In genomic region chr4:150282631-150283334, GRCm38 (mm10) we compare ENCODE assay signal across 8 mouse cellular contexts. TPM values are rescaled to one million over a fixed set of nuclear protein-coding genes. Genes with fewer than 3 reads are reported as not detected.
DNase-seq lines count a peak whose midpoint lies in the region; ATAC-seq and TF ChIP-seq lines count a peak whose summit lies in the region.

No protein-coding gene starts in this region.

- H3K4me3 ChIP-seq in kidney, adult 2 months (ENCODE audit: insufficient read depth, low read depth, low read length): peak overlapping the region; percentile 23; the same call in 1 of the 2 replicates
- H3K4me3 ChIP-seq in hindbrain, embryonic 12.5 days: peak overlapping the region; percentile 97
- H3K4me3 ChIP-seq in midbrain, embryonic 12.5 days: peak overlapping the region; percentile 96

- no peak for ATAC-seq in hindbrain, embryonic 12.5 days (ENCODE audit: low FRiP score)
- no peak for ATAC-seq in midbrain, embryonic 12.5 days (ENCODE audit: low FRiP score, low read depth)

- intact Hi-C loops in gastrocnemius, postnatal 14 days (cut with DNase I; ENCODE audit: low total_unique reads): no loop called here

- 12% methylated on average over 5 of the region's 5 CpGs for WGBS in kidney, adult 2 months
- WGBS in hindbrain, embryonic 12.5 days: 11% methylated on average over 5 of the region's 5 CpGs
- WGBS in midbrain, embryonic 12.5 days: 2% methylated on average over 5 of the region's 5 CpGs

- peaks cover 16% of the 10 kb centered on the region for H3K4me1 ChIP-seq in kidney, adult 2 months (ENCODE audit: control insufficient read depth, insufficient read depth, low read length)
- peaks cover 30% of the 10 kb centered on the region for H3K4me1 ChIP-seq in hindbrain, embryonic 12.5 days
- peaks cover 21% of the 10 kb centered on the region for H3K4me1 ChIP-seq in midbrain, embryonic 12.5 days

- H3K27ac ChIP-seq in kidney, adult 2 months (ENCODE audit: insufficient read depth, low read depth, low read length): peak overlapping the region; percentile 93
- H3K27ac ChIP-seq in hindbrain, embryonic 12.5 days: peak overlapping the region; percentile 97
- peak overlapping the region; percentile 90 for H3K27ac ChIP-seq in midbrain, embryonic 12.5 days (replicated peaks)

- no peak for TF ChIP-seq POLR2A in kidney, adult 2 months (IDR thresholded peaks at IDR 0.05; ENCODE audit: low read depth, low read length)

- no peaks in the 10 kb centered on the region for H3K27me3 ChIP-seq in kidney, adult 2 months (replicated peaks; ENCODE audit: control insufficient read depth, insufficient read depth, low read length)
- H3K27me3 ChIP-seq in hindbrain, embryonic 12.5 days: no peaks in the 10 kb centered on the region
- H3K27me3 ChIP-seq in midbrain, embryonic 12.5 days: no peaks in the 10 kb centered on the region

- TF ChIP-seq CTCF in kidney, adult 2 months (conservative IDR thresholded peaks at IDR 0.05; ENCODE audit: insufficient read depth, insufficient read length, low read depth, low read length): no peak

- no peaks in the 10 kb centered on the region for H3K36me3 ChIP-seq in kidney, adult 2 months (ENCODE audit: control insufficient read depth, insufficient read depth, low read length)
- H3K36me3 ChIP-seq in hindbrain, embryonic 12.5 days: no peaks in the 10 kb centered on the region
- H3K36me3 ChIP-seq in midbrain, embryonic 12.5 days: no peaks in the 10 kb centered on the region

- no peaks in the 10 kb centered on the region for H3K9me3 ChIP-seq in hindbrain, embryonic 12.5 days (replicated peaks)
- no peaks in the 10 kb centered on the region for H3K9me3 ChIP-seq in midbrain, embryonic 12.5 days

- H3K9ac ChIP-seq in hindbrain, embryonic 12.5 days: peak overlapping the region; percentile 96
- peak overlapping the region; percentile 97 for H3K9ac ChIP-seq in midbrain, embryonic 12.5 days (replicated peaks)

- peak overlapping the region; percentile 67 for H3K4me2 ChIP-seq in hindbrain, embryonic 12.5 days (replicated peaks)
- peak overlapping the region; percentile 68 for H3K4me2 ChIP-seq in midbrain, embryonic 12.5 days (replicated peaks)

- no peak for DNase-seq in kidney, adult 2 months
- no peak for DNase-seq in kidney, postnatal 10 days
- DNase-seq in adipocyte (ENCODE audit: low spot score): peak; percentile 37
- no peak for DNase-seq in layer of hippocampus, postnatal 14 days (ENCODE audit: low spot score in 2 of 2)
- no peak for DNase-seq in gastrocnemius, postnatal 14 days
- no peak for DNase-seq in gastrocnemius, adult 18-20 months (ENCODE audit: low spot score)

RNA-seq across cellular contexts. Expression of gene Rere, which starts 1.3 kb away (rescaled TPM):
- 45.6 and 58.8 TPM in 2 replicates for polyA plus RNA-seq in kidney, adult 2 months (2012; rRNA removed)
- 60.5 and 66.1 TPM in 2 replicates for polyA plus RNA-seq in hindbrain, embryonic 12.5 days (2016; fragmentation: Nextera tagmentation; extraction: Ambion mirVana)
- polyA plus RNA-seq in midbrain, embryonic 12.5 days (2016; fragmentation: Nextera tagmentation; extraction: Ambion mirVana): 50.7 and 59.1 TPM in 2 replicates
- 100 to 1,000 TPM; 118 to 127 TPM for total RNA-seq in layer of hippocampus, postnatal 14 days (2021)
- 10 to 100 TPM; 44.4 to 52.1 TPM for total RNA-seq in gastrocnemius, postnatal 14 days (2021)
- total RNA-seq in gastrocnemius, adult 18-20 months (2021): 10 to 100 TPM; 66.1 to 70.4 TPM

RNA-seq across cellular contexts. Expression of gene Eno1, which starts 46.3 kb away (rescaled TPM):
- 630 and 636 TPM in 2 replicates for polyA plus RNA-seq in kidney, adult 2 months (2012; rRNA removed)
- 1,309 and 1,398 TPM in 2 replicates for polyA plus RNA-seq in hindbrain, embryonic 12.5 days (2016; fragmentation: Nextera tagmentation; extraction: Ambion mirVana)
- 1,057 and 1,083 TPM in 2 replicates for polyA plus RNA-seq in midbrain, embryonic 12.5 days (2016; fragmentation: Nextera tagmentation; extraction: Ambion mirVana)
- total RNA-seq in layer of hippocampus, postnatal 14 days (2021): 100 to 1,000 TPM; 395 to 425 TPM
- 100 to 1,000 TPM; 371 to 430 TPM for total RNA-seq in gastrocnemius, postnatal 14 days (2021)
- total RNA-seq in gastrocnemius, adult 18-20 months (2021): 10 to 100 TPM; 59.3 to 62.6 TPM

Comparison
In these comparisons a context has a peak if more than half of its experiments do, and no peak if none do; other contexts are left out.
1. RNA of gene Eno1, which starts 46.3 kb away (total RNA-seq): 371 to 430 TPM in gastrocnemius, postnatal 14 days and 395 to 425 TPM in layer of hippocampus, postnatal 14 days; 59.3 to 62.6 TPM in gastrocnemius, adult 18-20 months; every median in the first group is over 4 times any median in the second.
2. H3K4me3 ChIP-seq: peak in every context shown above with its lines; median percentile 97 in hindbrain, embryonic 12.5 days; 96 in midbrain, embryonic 12.5 days; 23 in kidney, adult 2 months.
3. Peak in every context shown above with its lines, with median percentiles within 50 percentile points of each other: H3K27ac ChIP-seq.